Mouse (Mus musculus): ENCODE data around the gene Pank2.

DNA sequence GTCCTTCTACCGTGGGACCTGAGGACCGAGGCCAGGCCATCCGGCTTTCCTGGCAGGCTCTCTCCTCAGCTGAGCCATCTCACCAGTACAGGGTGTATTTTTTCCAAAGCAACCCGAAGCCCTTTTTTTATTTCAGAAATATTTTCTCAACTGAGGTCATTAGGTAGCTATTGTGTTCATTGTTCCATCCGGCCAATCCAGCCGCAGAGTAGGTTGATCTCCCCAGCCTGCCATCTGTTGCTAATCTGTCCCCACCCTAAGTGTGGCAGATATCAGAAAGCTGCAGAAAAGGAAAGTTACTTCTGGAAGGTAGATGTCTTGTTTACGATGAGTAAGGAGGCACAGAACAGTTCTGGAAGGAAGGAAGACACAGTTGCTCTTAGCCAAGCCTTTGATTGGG, 48.5 kb upstream of the Pank2 start:
- TF ChIP-seq CTCF (IDR thresholded peaks at IDR 0.05; ENCODE audit: control insufficient read depth, insufficient read depth, insufficient replicate concordance, low read depth, low read length) (no peak), POLR2A (IDR thresholded peaks at IDR 0.05; ENCODE audit: control insufficient read depth, low read depth, low read length) (no peak)

All from testis, adult 2 months (tissue).